Comparison of ENCODE assay signal across 8 mouse cellular contexts in the genomic region with DNA sequence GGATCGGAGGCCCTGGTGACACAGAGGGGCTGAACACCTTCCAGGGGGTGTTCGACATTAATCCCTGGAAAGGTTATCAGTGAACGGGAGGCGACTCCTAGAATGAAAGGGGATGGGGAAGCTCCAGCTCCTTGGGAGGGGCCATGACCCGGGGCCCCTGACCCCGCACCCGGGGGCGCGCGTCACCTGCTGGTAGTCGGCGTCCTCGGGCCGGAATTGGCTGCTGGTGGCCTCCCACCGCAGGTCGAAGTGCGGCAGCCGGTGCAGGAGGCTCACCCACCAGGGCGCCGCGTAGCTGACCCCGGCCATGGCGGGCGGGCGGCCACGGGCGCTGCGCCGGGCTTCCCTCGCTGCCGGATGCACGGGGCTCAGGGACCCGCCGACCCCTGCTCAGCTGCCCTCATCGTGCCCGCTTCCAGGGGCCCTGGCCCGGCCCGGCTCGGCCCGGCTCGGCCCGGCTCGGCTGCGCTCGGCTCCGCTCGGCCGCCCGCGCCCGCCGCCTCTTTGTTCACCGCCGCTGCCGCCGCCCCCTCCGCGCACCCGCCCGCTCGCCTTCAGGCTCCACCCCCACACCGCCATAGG. TPM values are rescaled to one million over a fixed set of nuclear protein-coding genes. Genes with fewer than 3 reads are reported as not detected.
DNase-seq lines count a peak whose midpoint lies in the region; ATAC-seq and TF ChIP-seq lines count a peak whose summit lies in the region.

Ttyh3 (minus strand) TSS at position 513 of the 582 bp plus-strand sequence.

- H3K4me3 ChIP-seq in E14TG2a.4 (replicated peaks; ENCODE audit: low read length): peak within 1 kb of the TSS; percentile 89
- peak within 1 kb of the TSS; percentile 77 for H3K4me3 ChIP-seq in embryonic facial prominence, embryonic 11.5 days (ENCODE audit: low read depth, low read length)
- peak within 1 kb of the TSS; percentile 95 for H3K4me3 ChIP-seq in limb, embryonic 14.5 days (replicated peaks; ENCODE audit: low read length)
- peak within 1 kb of the TSS; percentile 99 for H3K4me3 ChIP-seq in neural tube, embryonic 13.5 days

- H3K4me1 ChIP-seq in E14TG2a.4 (replicated peaks; ENCODE audit: low read depth, low read length): peaks cover 37% of the 10 kb centered on the region
- peaks cover 9% of the 10 kb centered on the region for H3K4me1 ChIP-seq in embryonic facial prominence, embryonic 11.5 days (ENCODE audit: control insufficient read depth, insufficient read depth, low read length)
- H3K4me1 ChIP-seq in limb, embryonic 14.5 days (ENCODE audit: control insufficient read depth, insufficient read depth, low read length): peaks cover 25% of the 10 kb centered on the region
- H3K4me1 ChIP-seq in neural tube, embryonic 13.5 days (replicated peaks): peaks cover 59% of the 10 kb centered on the region

- DNase-seq in heart, adult 9 months (ENCODE audit: low spot score in 2 of 2): peak; percentile 35 to 58
- no peak for DNase-seq in heart, adult 8-10 months (ENCODE audit: low spot score)
- no peak for DNase-seq in embryonic facial prominence, embryonic 11.5 days (ENCODE audit: low spot score)
- DNase-seq in heart, postnatal 36 days: no peak
- no peak for DNase-seq in limb, embryonic 14.5 days (ENCODE audit: low spot score)
- DNase-seq in urinary bladder, postnatal 4 days (ENCODE audit: low spot score in 2 of 2): no peak

- no peak; the same call in 1 of the 2 replicates for ATAC-seq in embryonic facial prominence, embryonic 11.5 days (replicated peaks; ENCODE audit: insufficient number of reproducible peaks, low FRiP score, low TSS enrichment, low read depth)
- ATAC-seq in limb, embryonic 14.5 days (ENCODE audit: low FRiP score, low read depth): no peak; the same call in 1 of the 2 replicates
- no peak for ATAC-seq in neural tube, embryonic 13.5 days (ENCODE audit: low read depth)

- peak within 1 kb of the TSS; percentile 97 for H3K9ac ChIP-seq in embryonic facial prominence, embryonic 11.5 days (replicated peaks; ENCODE audit: low read length)
- H3K9ac ChIP-seq in limb, embryonic 14.5 days (ENCODE audit: low read depth, low read length, severe bottlenecking): peak within 1 kb of the TSS; percentile 98
- peak within 1 kb of the TSS; percentile 100 for H3K9ac ChIP-seq in neural tube, embryonic 13.5 days

- WGBS in embryonic facial prominence, embryonic 11.5 days: 0% methylated on average over 39 of the region's 62 CpGs
- WGBS in limb, embryonic 14.5 days: 0% methylated on average over 28 of the region's 62 CpGs
- WGBS in neural tube, embryonic 13.5 days: under 1% methylated on average over 54 of the region's 62 CpGs

- TF ChIP-seq CTCF in E14TG2a.4 (conservative IDR thresholded peaks at IDR 0.05; ENCODE audit: low read length): no peak

- intact Hi-C loops in heart, postnatal 36 days (cut with DNase I): no loop called here

- no peak for TF ChIP-seq POLR2A in limb, embryonic 14.5 days (IDR thresholded peaks at IDR 0.05; ENCODE audit: borderline replicate concordance, extremely low read depth, insufficient read depth, insufficient read length)

- H3K36me3 ChIP-seq in E14TG2a.4 (ENCODE audit: insufficient read depth, low read length): no peaks in the 10 kb centered on the region
- H3K36me3 ChIP-seq in embryonic facial prominence, embryonic 11.5 days (replicated peaks; ENCODE audit: control insufficient read depth, insufficient read depth, low read depth, low read length): peaks cover 10% of the 10 kb centered on the region
- peaks cover 35% of the 10 kb centered on the region for H3K36me3 ChIP-seq in limb, embryonic 14.5 days (ENCODE audit: control insufficient read depth, insufficient read depth, low read length)
- H3K36me3 ChIP-seq in neural tube, embryonic 13.5 days: peaks cover 22% of the 10 kb centered on the region

- H3K27ac ChIP-seq in embryonic facial prominence, embryonic 11.5 days (replicated peaks; ENCODE audit: low read depth, low read length): peak within 1 kb of the TSS; percentile 78
- peak within 1 kb of the TSS; percentile 79 for H3K27ac ChIP-seq in limb, embryonic 14.5 days (replicated peaks; ENCODE audit: low read depth, low read length)
- peak within 1 kb of the TSS; percentile 95 for H3K27ac ChIP-seq in neural tube, embryonic 13.5 days (replicated peaks)

- peaks cover 33% of the 10 kb centered on the region for H3K27me3 ChIP-seq in E14TG2a.4 (ENCODE audit: insufficient read depth, low read length)
- H3K27me3 ChIP-seq in embryonic facial prominence, embryonic 11.5 days (ENCODE audit: control insufficient read depth, insufficient read depth, low read length): no peaks in the 10 kb centered on the region
- no peaks in the 10 kb centered on the region for H3K27me3 ChIP-seq in limb, embryonic 14.5 days (ENCODE audit: control insufficient read depth, insufficient read depth, low read length)
- H3K27me3 ChIP-seq in neural tube, embryonic 13.5 days: no peaks in the 10 kb centered on the region

- peaks cover 15% of the 10 kb centered on the region for H3K9me3 ChIP-seq in E14TG2a.4 (ENCODE audit: low read length)
- H3K9me3 ChIP-seq in embryonic facial prominence, embryonic 11.5 days (replicated peaks; ENCODE audit: control insufficient read depth, low read length): no peaks in the 10 kb centered on the region
- no peaks in the 10 kb centered on the region for H3K9me3 ChIP-seq in limb, embryonic 14.5 days (ENCODE audit: control insufficient read depth, low read length)
- no peaks in the 10 kb centered on the region for H3K9me3 ChIP-seq in neural tube, embryonic 13.5 days

- H3K4me2 ChIP-seq in embryonic facial prominence, embryonic 11.5 days (ENCODE audit: low read depth, low read length): peak within 1 kb of the TSS; percentile 91
- H3K4me2 ChIP-seq in limb, embryonic 14.5 days (replicated peaks; ENCODE audit: low read depth, low read length, severe bottlenecking): peak within 1 kb of the TSS; percentile 93
- H3K4me2 ChIP-seq in neural tube, embryonic 13.5 days: peak within 1 kb of the TSS; percentile 100

RNA-seq across cellular contexts. Expression of gene Ttyh3, which starts in this region (rescaled TPM):
- 10 to 100 TPM in 2 of 4 experiments, 1 to 10 TPM in 2; 8.8 to 11.5 (median 9.9) TPM for total RNA-seq in heart, adult 8-10 months (2022)
- polyA plus RNA-seq in embryonic facial prominence, embryonic 11.5 days (2014; fragmentation: Nextera tagmentation; extraction: Ambion mirVana): 42.5 and 42.8 TPM in 2 replicates
- 10 to 100 TPM; 13.4 to 14.7 TPM for total RNA-seq in heart, postnatal 36 days (2021)
- polyA plus RNA-seq in limb, embryonic 14.5 days (2012; rRNA removed): 118 and 180 TPM in 2 replicates
- 57.5 and 66.3 TPM in 2 replicates for polyA plus RNA-seq in limb, embryonic 14.5 days (2014; fragmentation: Nextera tagmentation; extraction: Ambion mirVana)
- polyA plus RNA-seq in neural tube, embryonic 13.5 days (2015; fragmentation: Nextera tagmentation; extraction: Ambion mirVana): 68.5 and 72.3 TPM in 2 replicates

Comparison
In these comparisons a context has a peak if more than half of its experiments do, and no peak if none do; other contexts are left out.
1. DNase-seq: peak in heart, adult 9 months (2 of 2); none in heart, adult 8-10 months (single experiment), embryonic facial prominence, embryonic 11.5 days (single experiment), heart, postnatal 36 days (0 of 2), limb, embryonic 14.5 days (single experiment) and urinary bladder, postnatal 4 days (0 of 2).
2. Peak in every context shown above with its lines, with median percentiles within 50 percentile points of each other: H3K4me3 ChIP-seq, H3K27ac ChIP-seq, H3K4me2 ChIP-seq and H3K9ac ChIP-seq.